Mouse (Mus musculus) adrenal gland (tissue): ENCODE results near the gene Olfr1217.
"Not testable (repeated sequence)": the region's sequence is repeated elsewhere in the genome, so short reads cannot be mapped to it uniquely, and the experiment has no call there.

Experiments
- intact Hi-C: fragments of 180-260 bp; cut with DNase I; formaldehyde crosslinking; loops from one replicate; pipeline ENCODE4 v1.15.1; 2025
- long read RNA-seq, 2 experiments: library from polyadenylated mRNA; unstranded; transcript quantifications; one replicate each; pipeline ENCODE4 v2.0.0; 2020; ENCODE audit warnings: borderline replicate concordance in 1 of 2; ENCODE audit not compliant: insufficient replicate concordance in 1 of 2

Olfr1217 gene
- long read RNA-seq, experiment 1, result 0 reads
- long read RNA-seq, experiment 2, result 0 reads

DNA sequence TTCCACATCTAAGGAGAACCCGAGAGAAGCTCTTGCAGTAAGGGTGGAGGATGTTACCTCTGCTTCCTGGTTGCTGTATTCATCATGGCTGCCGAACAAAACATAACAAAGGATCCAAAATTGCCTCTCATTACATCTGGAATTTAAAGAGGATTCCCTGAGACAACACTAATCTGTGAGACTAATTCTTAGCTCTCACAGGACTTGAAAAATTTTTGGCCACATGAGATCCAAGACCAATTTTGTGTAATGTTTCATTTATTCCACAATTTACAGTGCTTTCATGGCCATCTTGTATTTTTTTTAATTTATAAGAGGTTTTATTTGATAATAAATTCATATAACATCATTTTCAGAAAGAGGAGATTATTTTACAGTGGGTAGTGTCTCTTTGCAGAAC is at the start of gene Olfr1217:
Olfr1217 (minus strand) TSS at position 101 of the 400 bp plus-strand sequence.
- intact Hi-C loops, result no loop called here

DNA sequence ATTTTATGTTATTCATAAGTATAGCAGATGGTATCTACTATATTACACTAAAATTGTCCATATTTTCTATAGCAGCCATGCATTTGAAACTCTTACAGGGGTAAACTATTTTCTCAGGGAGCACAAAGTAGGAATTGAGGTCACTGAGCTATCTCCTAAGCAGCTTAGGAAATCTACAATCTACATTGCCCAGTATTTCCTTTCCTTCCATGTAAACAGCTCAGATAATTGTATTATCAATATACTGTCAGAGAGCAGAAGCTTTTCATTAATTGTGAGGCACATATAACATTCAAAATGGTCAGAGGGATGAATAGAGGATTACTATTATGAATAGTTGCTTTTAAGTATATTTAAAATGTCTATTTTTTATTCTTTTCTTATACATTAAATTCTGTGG is 49.6 kb upstream of the Olfr1217 start:
- intact Hi-C loops, result no loop called here

- intact Hi-C loops, result no loop called here
Measured at GRCm38 (mm10) chr2:89061087-89061486, 29.2 kb upstream of the Olfr1217 start, which contains the start of gene Olfr1218. Gene Olfr1218, minus strand, starts transcription at chr2:89061187.

DNA sequence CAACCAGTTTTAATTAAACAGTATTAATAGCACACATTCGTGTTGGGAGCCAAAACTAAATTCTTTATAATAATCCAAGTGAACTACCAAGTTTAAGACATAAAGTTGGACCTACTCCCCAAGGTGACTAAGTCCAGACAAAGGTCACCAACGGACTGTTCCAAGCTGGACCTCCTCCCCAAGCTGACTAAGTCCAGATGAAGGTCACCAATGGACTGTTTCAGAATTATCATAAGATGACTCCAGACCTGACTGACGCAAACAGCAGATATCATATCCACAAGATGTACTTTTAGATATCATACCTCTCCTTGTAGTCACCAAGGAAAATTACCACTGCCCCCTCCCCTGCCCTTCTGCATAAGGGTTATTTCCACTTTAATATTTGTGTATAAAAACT is 10.4 kb downstream of the Olfr1217 start:
- intact Hi-C loops, result not testable (repeated sequence)

DNA sequence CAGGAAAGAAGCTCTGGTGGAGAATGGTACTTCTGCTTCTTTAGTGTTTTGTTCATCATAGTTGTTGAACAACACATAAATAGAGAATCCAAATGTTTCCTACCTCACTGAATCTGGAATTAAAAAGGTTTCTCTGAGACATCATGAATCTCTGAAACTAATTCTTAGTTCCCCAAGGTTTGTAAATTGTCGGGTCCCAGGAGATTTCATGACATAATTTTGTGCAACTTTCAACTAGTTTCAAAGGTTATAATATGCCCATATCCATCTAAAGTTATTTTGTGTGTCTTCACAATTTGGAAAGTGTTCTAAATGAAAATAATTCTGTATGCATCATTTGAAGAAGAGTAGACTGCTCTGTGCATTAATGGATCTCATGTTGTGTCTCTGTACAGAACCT is 13.6 kb downstream of the Olfr1217 start, which contains the start of gene Olfr1216:
Olfr1216 (minus strand) TSS at position 101 of the 400 bp plus-strand sequence.
- intact Hi-C loops, result no loop called here

- intact Hi-C loops, result no loop called here
Measured at GRCm38 (mm10) chr2:89006873-89007272, 25.0 kb downstream of the Olfr1217 start, which contains the start of gene Olfr1215. Gene Olfr1215, minus strand, starts transcription at chr2:89006973.

DNA sequence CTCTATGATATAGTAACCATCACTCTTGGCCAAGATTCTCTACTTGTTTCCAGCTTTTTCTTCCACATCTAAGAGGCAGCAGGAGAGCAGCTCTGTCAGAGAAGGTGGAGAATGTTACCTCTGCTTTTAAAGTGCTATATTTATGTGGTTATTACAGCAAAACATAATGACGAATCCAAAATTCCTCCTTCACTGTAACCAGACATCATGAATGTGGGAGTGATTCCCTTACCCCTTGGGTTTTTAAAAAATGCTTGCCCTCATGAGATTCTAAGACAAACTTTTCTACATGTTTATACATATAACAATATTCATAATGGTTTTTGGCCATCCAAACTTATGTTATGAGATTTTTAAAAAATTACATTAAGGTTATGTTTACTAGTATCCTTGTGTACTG is 39.3 kb downstream of the Olfr1217 start, which contains the start of gene Olfr1214:
Olfr1214 (minus strand) TSS at position 101 of the 400 bp plus-strand sequence.
- intact Hi-C loops, result no loop called here

DNA sequence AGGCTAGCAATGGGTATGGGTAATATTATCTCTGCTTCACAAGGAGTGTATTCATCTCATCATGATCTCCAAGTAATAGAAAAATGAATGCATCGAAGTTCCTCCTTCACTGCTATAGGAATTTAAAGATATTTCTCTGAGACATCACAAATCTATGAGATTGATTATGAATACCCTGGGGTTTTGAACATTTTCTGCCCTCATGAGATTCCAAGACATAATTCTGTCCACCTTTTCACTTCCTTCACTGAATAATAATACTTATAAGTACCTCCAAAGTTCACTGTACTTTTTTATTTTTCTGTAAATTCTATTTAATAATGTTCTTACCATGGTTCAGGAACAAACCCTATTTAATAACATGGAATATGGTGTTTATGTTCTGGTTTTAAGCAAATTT is 51.7 kb downstream of the Olfr1217 start, which contains the start of gene Gm13762:
Gm13762 (minus strand) TSS at position 101 of the 400 bp plus-strand sequence.
- intact Hi-C loops, result no loop called here
